Mouse (Mus musculus) MEL (cell line): Measurements from ENCODE around the gene Oxsr1. TPM values are rescaled to one million over a fixed set of nuclear protein-coding genes. Genes with fewer than 3 reads are reported as not detected.
A peak's percentile ranks its signal among the peaks of the same experiment; 100 is the strongest.

ENCODE experiments used
- DNase-seq: peaks from one replicate; pipeline ENCODE4 v3.0.0; 2011; ENCODE audit warnings: low read depth, low spot score
- H3K27ac ChIP-seq: 2 replicates; pipeline ENCODE4 v1.5.1; 2012; ENCODE audit warnings: low read depth, mild to moderate bottlenecking, control low read depth, low read length, moderate library complexity; ENCODE audit not compliant: control insufficient read depth
- H3K27me3 ChIP-seq, 2 experiments: fragments of 150-350 bp in 1 of 2; sonication (generic) in 1 of 2; 2 replicates each; pipeline ENCODE4 v1.6.1; 2012; ENCODE audit warnings: low read length in 2 of 2, mild to moderate bottlenecking in 2 of 2, improper control_type of control experiment in 1 of 2, moderate library complexity in 1 of 2; ENCODE audit not compliant: insufficient read depth in 2 of 2, control insufficient read depth in 1 of 2
- H3K36me3 ChIP-seq, 2 experiments: 2 replicates each; pipeline ENCODE4 v1.6.1; 2012 to 2014; ENCODE audit warnings: low read length in 2 of 2, improper control_type of control experiment in 1 of 2, inconsistent platforms in 1 of 2, mild to moderate bottlenecking in 1 of 2; ENCODE audit not compliant: insufficient read depth in 2 of 2, control insufficient read depth in 1 of 2
- H3K4me1 ChIP-seq, 2 experiments: fragments of 150-350 bp in 1 of 2; sonication (generic) in 1 of 2; 2 replicates each; pipeline ENCODE4 v1.6.1; 2012; ENCODE audit warnings: low read length in 2 of 2, improper control_type of control experiment in 1 of 2, mild to moderate bottlenecking in 1 of 2; ENCODE audit not compliant: insufficient read depth in 2 of 2, control insufficient read depth in 1 of 2
- H3K4me3 ChIP-seq, 2 experiments: fragments of 150-350 bp in 1 of 2; sonication (generic) in 1 of 2; 2 replicates each; pipeline ENCODE4 v1.5.1; 2012; ENCODE audit warnings: low read depth in 2 of 2, low read length in 2 of 2, mild to moderate bottlenecking in 2 of 2, moderate library complexity in 2 of 2, control low read depth in 1 of 2, improper control_type of control experiment in 1 of 2; ENCODE audit not compliant: control insufficient read depth in 1 of 2, insufficient read depth in 1 of 2
- H3K79me2 ChIP-seq: 2 replicates; pipeline ENCODE4 v1.6.1; 2012; ENCODE audit warnings: mild to moderate bottlenecking, low read length, moderate library complexity; ENCODE audit not compliant: control insufficient read depth, poor library complexity, insufficient read depth
- H3K9ac ChIP-seq: 2 replicates; pipeline ENCODE4 v1.6.1; 2012; ENCODE audit warnings: low read depth, mild to moderate bottlenecking, control low read depth, low read length, moderate library complexity; ENCODE audit not compliant: control insufficient read depth, poor library complexity, severe bottlenecking
- H3K9me3 ChIP-seq: fragments of 150-350 bp; sonication (generic); replicated peaks from 2 replicates; pipeline ENCODE4 v1.6.1; 2012; ENCODE audit warnings: mild to moderate bottlenecking, low read length, improper control_type of control experiment, moderate library complexity; ENCODE audit not compliant: insufficient read depth
- BHLHE40 ChIP-seq: IDR thresholded peaks from 2 replicates; pipeline ENCODE4 v1.6.1; 2012; ENCODE audit warnings: low read depth, mild to moderate bottlenecking, inconsistent platforms, low read length, improper control_type of control experiment, borderline replicate concordance
- CHD1 ChIP-seq: IDR thresholded peaks from 2 replicates; pipeline ENCODE4 v1.6.1; 2012; ENCODE audit warnings: low read depth, mild to moderate bottlenecking, inconsistent platforms, low read length, improper control_type of control experiment
- CHD2 ChIP-seq: IDR thresholded peaks from 2 replicates; pipeline ENCODE4 v1.6.1; 2011; ENCODE audit warnings: low read length, improper control_type of control experiment
- CTCF ChIP-seq, 3 experiments: IDR thresholded peaks in 2 of 3; conservative IDR thresholded peaks in 1 of 3; 2 replicates each; pipeline ENCODE4 v1.5.1; 2011 to 2012; ENCODE audit warnings: low read length in 3 of 3, low read depth in 2 of 3, mild to moderate bottlenecking in 2 of 3, improper control_type of control experiment in 1 of 3, inconsistent platforms in 1 of 3, mixed read lengths in 1 of 3, moderate library complexity in 1 of 3; ENCODE audit not compliant: control insufficient read depth in 1 of 3, insufficient read depth in 1 of 3, poor library complexity in 1 of 3, severe bottlenecking in 1 of 3
- E2F4 ChIP-seq: IDR thresholded peaks from 2 replicates; pipeline ENCODE4 v1.6.1; 2011; ENCODE audit warnings: low read depth, low read length, improper control_type of control experiment, borderline replicate concordance
- ELF1 ChIP-seq: IDR thresholded peaks from 2 replicates; pipeline ENCODE4 v1.6.1; 2014; ENCODE audit warnings: low read depth, mild to moderate bottlenecking, inconsistent platforms, low read length, improper control_type of control experiment, moderate library complexity
- EP300 ChIP-seq, 2 experiments: IDR thresholded peaks; 2 replicates each; pipeline ENCODE4 v1.6.1; 2011; ENCODE audit warnings: improper control_type of control experiment in 2 of 2, low read length in 2 of 2, low read depth in 1 of 2, mild to moderate bottlenecking in 1 of 2
- ETS1 ChIP-seq: IDR thresholded peaks from 2 replicates; pipeline ENCODE4 v1.6.1; 2012; ENCODE audit warnings: low read depth, mild to moderate bottlenecking, inconsistent platforms, low read length, improper control_type of control experiment, moderate library complexity
- GABPA ChIP-seq: IDR thresholded peaks from 2 replicates; pipeline ENCODE4 v1.6.1; 2012; ENCODE audit warnings: low read depth, mild to moderate bottlenecking, inconsistent platforms, low read length, improper control_type of control experiment, moderate library complexity
- GATA1 ChIP-seq: IDR thresholded peaks from 2 replicates; pipeline ENCODE4 v1.6.1; 2011; ENCODE audit warnings: low read depth, low read length, improper control_type of control experiment
- HCFC1 ChIP-seq: IDR thresholded peaks from 2 replicates; pipeline ENCODE4 v1.6.1; 2012; ENCODE audit warnings: low read depth, mild to moderate bottlenecking, inconsistent platforms, low read length, improper control_type of control experiment, moderate library complexity
- JUND ChIP-seq: IDR thresholded peaks from 2 replicates; pipeline ENCODE4 v1.6.1; 2011; ENCODE audit warnings: low read depth, mild to moderate bottlenecking, improper control_type of control experiment, low read length
- KAT2A ChIP-seq: conservative IDR thresholded peaks from 2 replicates; pipeline ENCODE4 v1.6.1; 2012; ENCODE audit warnings: low read depth, low read length, improper control_type of control experiment, inconsistent platforms
- MAFK ChIP-seq: IDR thresholded peaks from 2 replicates; pipeline ENCODE4 v1.6.1; 2011; ENCODE audit warnings: low read depth, mild to moderate bottlenecking, low read length, improper control_type of control experiment, borderline replicate concordance
- MAX ChIP-seq: IDR thresholded peaks from 2 replicates; pipeline ENCODE4 v1.6.1; 2011; ENCODE audit warnings: low read length, improper control_type of control experiment
- MAZ ChIP-seq: IDR thresholded peaks from 2 replicates; pipeline ENCODE4 v1.6.1; 2012; ENCODE audit warnings: low read depth, mild to moderate bottlenecking, inconsistent platforms, low read length, improper control_type of control experiment
- MEF2A ChIP-seq: IDR thresholded peaks from 2 replicates; pipeline ENCODE4 v1.6.1; 2014; ENCODE audit warnings: low read depth, mild to moderate bottlenecking, inconsistent platforms, low read length, improper control_type of control experiment; ENCODE audit not compliant: poor library complexity, insufficient replicate concordance, severe bottlenecking; ENCODE audit errors: extremely low read depth
- MYC ChIP-seq: IDR thresholded peaks from 2 replicates; pipeline ENCODE4 v1.6.1; 2011; ENCODE audit warnings: low read depth, mild to moderate bottlenecking, low read length, improper control_type of control experiment, moderate library complexity
- NELFE ChIP-seq: IDR thresholded peaks from 2 replicates; pipeline ENCODE4 v1.6.1; 2011; ENCODE audit warnings: low read depth, low read length, improper control_type of control experiment
- NRF1 ChIP-seq: IDR thresholded peaks from 2 replicates; pipeline ENCODE4 v1.6.1; 2014; ENCODE audit warnings: low read depth, mild to moderate bottlenecking, inconsistent platforms, low read length, improper control_type of control experiment, moderate library complexity; ENCODE audit not compliant: poor library complexity, insufficient read depth, severe bottlenecking
- POLR2A ChIP-seq, 2 experiments: IDR thresholded peaks; 2 replicates each; pipeline ENCODE4 v1.6.1; 2011 to 2012; ENCODE audit warnings: low read length in 2 of 2, mild to moderate bottlenecking in 2 of 2, control low read depth in 1 of 2, improper control_type of control experiment in 1 of 2, low read depth in 1 of 2, moderate library complexity in 1 of 2; ENCODE audit not compliant: control insufficient read depth in 1 of 2, insufficient read depth in 1 of 2, poor library complexity in 1 of 2
- POLR2AphosphoS2 ChIP-seq: IDR thresholded peaks from 2 replicates; pipeline ENCODE4 v1.6.1; 2011; ENCODE audit warnings: low read length, improper control_type of control experiment
- POLR2AphosphoS5 ChIP-seq: IDR thresholded peaks from 2 replicates; pipeline ENCODE4 v1.6.1; 2012; ENCODE audit warnings: low read depth, borderline replicate concordance, mild to moderate bottlenecking, inconsistent platforms, low read length, moderate library complexity, mixed read lengths
- RAD21 ChIP-seq: IDR thresholded peaks from 2 replicates; pipeline ENCODE4 v1.6.1; 2011; ENCODE audit warnings: mild to moderate bottlenecking, low read depth, low read length, improper control_type of control experiment
- RCOR1 ChIP-seq: IDR thresholded peaks from 2 replicates; pipeline ENCODE4 v1.6.1; 2012; ENCODE audit warnings: low read depth, mild to moderate bottlenecking, inconsistent platforms, low read length, improper control_type of control experiment
- SIN3A ChIP-seq: IDR thresholded peaks from 2 replicates; pipeline ENCODE4 v1.6.1; 2012; ENCODE audit warnings: low read length, improper control_type of control experiment, inconsistent platforms
- SMC3 ChIP-seq: IDR thresholded peaks from 2 replicates; pipeline ENCODE4 v1.6.1; 2011; ENCODE audit warnings: low read depth, low read length, improper control_type of control experiment
- TAL1 ChIP-seq: IDR thresholded peaks from 2 replicates; pipeline ENCODE4 v1.6.1; 2012; ENCODE audit warnings: mild to moderate bottlenecking, inconsistent platforms, low read length, moderate library complexity, mixed read lengths
- TBP ChIP-seq: IDR thresholded peaks from 2 replicates; pipeline ENCODE4 v1.8.0; 2011; ENCODE audit warnings: low read depth, low read length, improper control_type of control experiment
- TCF12 ChIP-seq: IDR thresholded peaks from 2 replicates; pipeline ENCODE4 v1.6.1; 2014; ENCODE audit warnings: low read depth, mild to moderate bottlenecking, inconsistent platforms, low read length, improper control_type of control experiment, moderate library complexity
- UBTF ChIP-seq: IDR thresholded peaks from 2 replicates; pipeline ENCODE4 v1.6.1; 2012; ENCODE audit warnings: low read depth, mild to moderate bottlenecking, inconsistent platforms, low read length, improper control_type of control experiment, moderate library complexity, borderline replicate concordance; ENCODE audit not compliant: insufficient read depth
- USF1 ChIP-seq: IDR thresholded peaks from 2 replicates; pipeline ENCODE4 v1.6.1; 2014; ENCODE audit warnings: low read depth, mild to moderate bottlenecking, inconsistent platforms, low read length, improper control_type of control experiment, moderate library complexity
- USF2 ChIP-seq, 2 experiments: IDR thresholded peaks; 2 replicates each; pipeline ENCODE4 v1.6.1; 2011 to 2012; ENCODE audit warnings: improper control_type of control experiment in 2 of 2, low read length in 2 of 2, borderline replicate concordance in 1 of 2, inconsistent platforms in 1 of 2, low read depth in 1 of 2, mild to moderate bottlenecking in 1 of 2; ENCODE audit not compliant: insufficient read depth in 1 of 2
- ZC3H11A ChIP-seq: IDR thresholded peaks from 2 replicates; pipeline ENCODE4 v1.6.1; 2012; ENCODE audit warnings: low read depth, mild to moderate bottlenecking, inconsistent platforms, low read length, improper control_type of control experiment
- ZKSCAN1 ChIP-seq: IDR thresholded peaks from 2 replicates; pipeline ENCODE4 v1.6.1; 2012; ENCODE audit warnings: low read depth, mild to moderate bottlenecking, inconsistent platforms, low read length, improper control_type of control experiment, moderate library complexity
- ZMIZ1 ChIP-seq: IDR thresholded peaks from 2 replicates; pipeline ENCODE4 v1.6.1; 2012; ENCODE audit warnings: low read depth, mild to moderate bottlenecking, inconsistent platforms, low read length, improper control_type of control experiment, moderate library complexity
- ZNF384 ChIP-seq: IDR thresholded peaks from 2 replicates; pipeline ENCODE4 v1.6.1; 2012; ENCODE audit warnings: low read depth, mild to moderate bottlenecking, inconsistent platforms, low read length, improper control_type of control experiment
- polyA plus RNA-seq, 2 experiments: library from polyadenylated mRNA; stranded (reverse) in 1 of 2; unstranded in 1 of 2; fragments of >175 nt in 1 of 2; fragments of >200 nt in 1 of 2; gene quantifications; 2 replicates each; pipeline versions ENCODE4 v1.2.1 to v1.2.4; 2012; ENCODE audit warnings: low replicate concordance in 2 of 2, low read depth in 1 of 2; ENCODE audit not compliant: insufficient read length in 2 of 2, insufficient read depth in 1 of 2, missing spikeins in 1 of 2
- total RNA-seq: library from RNA; depleted of rRNA; stranded (reverse); fragments of 300-350 nt; gene quantifications from 2 replicates; pipeline ENCODE4 v1.2.3, GENCODE M21; 2012

Oxsr1 gene
- total and polyA plus RNA-seq, 3 experiments, result 25.6 to 304 (median 37.6) TPM

GRCm38 (mm10) chr9:119328488-119328887 lies 6.3 kb upstream of the Oxsr1 start:
- Histone ChIP-seq H3K9ac (no peak overlapping the region), H3K36me3 (peaks cover 0 to 23% of the 10 kb centered on the region in 2 experiments; a peak in 2 of 4 replicates), H3K27ac (peak overlapping the region; percentile 46; the same call in 1 of the 2 replicates), H3K27me3 (no peaks in the 10 kb centered on the region), H3K9me3 (no peaks in the 10 kb centered on the region), H3K4me3 (no peak overlapping the region), H3K79me2 (no peaks in the 10 kb centered on the region), H3K4me1 (peaks cover 15 to 26% of the 10 kb centered on the region in 2 experiments)
- peak; percentile 86 for DNase-seq
- no peak for TF ChIP-seq GABPA
- peak; percentile 66; the same call in 1 of the 2 replicates for TF ChIP-seq MAX
- TF ChIP-seq MAZ, result peak; percentile 47; the same call in 1 of the 2 replicates
- peak; percentile 34; the same call in 1 of the 2 replicates for TF ChIP-seq NELFE
- no peak for TF ChIP-seq E2F4
- 0 out of 2 replicates have a peak, but pooled peaks have one; percentile 52 for TF ChIP-seq HCFC1
- no peak for TF ChIP-seq CTCF (IDR thresholded peaks at IDR 0.05 in 2 of 3, conservative IDR thresholded peaks at IDR 0.05 in 1 of 3; ENCODE audit: control insufficient read depth in 1 of 3, insufficient read depth in 1 of 3, low read depth in 2 of 3, low read length in 3 of 3, poor library complexity in 1 of 3, severe bottlenecking in 1 of 3)
- peak; percentile 93 for TF ChIP-seq SIN3A
- TF ChIP-seq BHLHE40, result peak; percentile 93
- no peak for TF ChIP-seq ZMIZ1
- peak; percentile 26; the same call in 1 of the 2 replicates for TF ChIP-seq ZC3H11A
- peak; percentile 100 for TF ChIP-seq MEF2A
- peak; percentile 87 for TF ChIP-seq GATA1
- TF ChIP-seq KAT2A, result no peak
- TF ChIP-seq TAL1, result peak; percentile 82
- no peak for TF ChIP-seq POLR2A (IDR thresholded peaks at IDR 0.05; ENCODE audit: control insufficient read depth in 1 of 2, insufficient read depth in 1 of 2, low read depth in 1 of 2, low read length in 2 of 2, poor library complexity in 1 of 2)
- no peak for TF ChIP-seq SMC3
- peak; percentile 29; the same call in 1 of the 2 replicates for TF ChIP-seq ELF1
- no peak for TF ChIP-seq POLR2AphosphoS5
- no peak for TF ChIP-seq USF2 (IDR thresholded peaks at IDR 0.05; ENCODE audit: borderline replicate concordance in 1 of 2, insufficient read depth in 1 of 2, low read depth in 1 of 2, low read length in 2 of 2)
- peak; percentile 65; the same call in 1 of the 2 replicates for TF ChIP-seq MAFK
- no peak for TF ChIP-seq CHD2
- no peak for TF ChIP-seq RAD21
- peak; percentile 82 for TF ChIP-seq TCF12
- TF ChIP-seq JUND, result no peak
- TF ChIP-seq ZNF384, result 0 out of 2 replicates have a peak, but pooled peaks have one; percentile 11
- TF ChIP-seq RCOR1, result peak; percentile 69
- no peak for TF ChIP-seq USF1
- TF ChIP-seq UBTF, result no peak
- no peak for TF ChIP-seq ZKSCAN1
- no peak for TF ChIP-seq CHD1
- peak; percentile 96 for TF ChIP-seq ETS1
- no peak for TF ChIP-seq NRF1
- TF ChIP-seq POLR2AphosphoS2, result no peak
- TF ChIP-seq EP300 (IDR thresholded peaks at IDR 0.05; ENCODE audit: low read depth in 1 of 2, low read length in 2 of 2), result peak; percentile 84 to 86
- TF ChIP-seq MYC, result peak; percentile 89
- no peak for TF ChIP-seq TBP
